Mouse (Mus musculus) cerebellum, adult 2 months (tissue): ENCODE results near the gene Slc39a1.

Experiments
- CTCF ChIP-seq: fragments of 200-500 bp; IDR thresholded peaks from 2 replicates; pipeline ENCODE4 v1.5.1; 2011; ENCODE audit warnings: low read depth, mild to moderate bottlenecking, control low read depth, low read length, moderate library complexity, borderline replicate concordance; ENCODE audit not compliant: insufficient read depth
- POLR2A ChIP-seq: fragments of 200-500 bp; IDR thresholded peaks from 2 replicates; pipeline ENCODE4 v1.6.1; 2011; ENCODE audit warnings: low read length, control low read depth, borderline replicate concordance; ENCODE audit not compliant: insufficient read depth

DNA sequence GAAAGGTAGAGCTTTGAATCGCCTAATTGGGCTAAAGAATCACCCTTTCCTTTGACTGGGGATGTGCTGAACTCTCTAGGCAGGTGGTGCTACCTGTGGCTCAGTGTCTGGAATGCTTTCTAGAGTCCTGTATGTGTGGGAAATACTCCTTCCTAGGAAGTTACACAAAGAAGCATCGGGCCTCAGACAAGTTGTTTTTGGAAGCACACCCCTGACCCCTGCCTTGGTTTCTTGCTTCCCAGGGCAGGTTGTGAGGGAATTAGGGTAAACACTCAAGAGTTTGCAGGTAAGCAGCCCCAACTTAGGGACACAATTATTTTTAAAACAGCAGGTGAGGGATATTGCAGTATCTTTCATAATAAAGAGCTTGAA lies 7.2 kb downstream of the Slc39a1 start:
- TF ChIP-seq CTCF (no peak), POLR2A (no peak)
